Mouse (Mus musculus): Measurements from ENCODE around the gene Pld5.

DNA sequence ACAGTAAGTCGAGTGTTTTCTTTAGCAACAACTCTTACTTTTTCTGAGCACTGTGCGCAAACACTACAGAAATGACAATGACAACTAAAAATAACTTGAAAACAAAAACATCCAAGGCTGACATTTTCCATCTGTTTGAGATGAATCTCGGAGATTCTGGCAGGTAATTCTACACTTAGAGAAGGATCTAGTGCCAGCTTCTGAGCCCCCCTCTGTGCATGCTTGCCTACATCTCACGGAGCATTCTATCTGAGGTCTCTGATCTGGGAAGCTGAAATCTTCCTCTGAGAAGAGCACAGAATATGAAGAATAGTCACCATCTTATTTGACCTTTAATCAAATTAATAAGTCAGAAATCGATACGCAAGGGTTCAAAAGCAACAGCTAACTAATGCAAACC is 240.4 kb downstream of the Pld5 start:
- no peak for TF ChIP-seq CTCF (IDR thresholded peaks at IDR 0.05; ENCODE audit: low read depth)
- TF ChIP-seq EP300 (optimal IDR thresholded peaks at IDR 0.05), result no peak

Data from stomach, postnatal 0 days (tissue).